ENCODE assay signal across 7 mouse cellular contexts in the genomic region with DNA sequence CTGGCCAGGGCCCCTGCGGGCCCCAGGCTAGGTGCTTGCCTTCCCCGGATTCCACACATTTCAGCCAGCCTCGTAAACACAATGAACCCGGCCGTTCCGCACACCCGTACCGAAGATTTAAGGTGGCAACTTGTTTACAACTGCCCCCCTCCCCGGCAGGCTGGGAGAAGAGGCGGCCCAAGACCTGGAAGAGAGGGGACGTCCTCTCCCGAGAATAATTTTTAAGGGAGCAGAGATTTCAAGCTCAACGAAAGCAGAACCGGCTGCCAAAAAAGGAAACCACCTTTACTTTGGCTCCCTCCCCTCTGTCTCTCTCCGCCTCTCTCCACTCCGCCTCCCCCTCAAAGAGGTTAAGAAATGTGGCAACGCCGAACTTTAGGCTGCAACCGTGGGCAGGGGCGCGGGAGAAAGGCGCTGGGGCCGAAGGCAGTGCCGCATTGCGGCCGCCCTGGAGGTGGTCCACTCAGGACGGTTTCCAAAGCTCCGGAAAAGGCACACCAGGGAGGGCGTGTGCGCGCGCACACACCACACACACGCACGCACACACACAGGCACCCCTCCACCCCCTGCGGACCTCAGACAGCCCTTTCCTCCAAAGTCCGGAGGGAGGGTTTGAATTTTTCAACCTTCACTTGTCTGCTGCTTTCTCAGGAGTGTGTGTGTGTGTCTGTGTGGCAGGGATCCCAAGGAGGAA. TPM values are rescaled to one million over a fixed set of nuclear protein-coding genes. Genes with fewer than 3 reads are reported as not detected.
DNase-seq lines count a peak whose midpoint lies in the region; ATAC-seq and TF ChIP-seq lines count a peak whose summit lies in the region.

No protein-coding gene starts in this region.

- WGBS in hindbrain, embryonic 12.5 days, result under 1% methylated on average over 36 of the region's 36 CpGs
- WGBS in small intestine, adult 2 months, result under 1% methylated on average over 36 of the region's 36 CpGs

- no peaks in the 10 kb centered on the region for H3K9me3 ChIP-seq in hindbrain, embryonic 12.5 days (replicated peaks)

- peak overlapping the region; percentile 96 for H3K4me2 ChIP-seq in hindbrain, embryonic 12.5 days (replicated peaks)

- H3K36me3 ChIP-seq in hindbrain, embryonic 12.5 days, result no peaks in the 10 kb centered on the region
- H3K36me3 ChIP-seq in small intestine, adult 2 months (ENCODE audit: control insufficient read depth, insufficient read depth, low read length), result no peaks in the 10 kb centered on the region; the same call in 1 of the 2 replicates

- H3K4me3 ChIP-seq in hindbrain, embryonic 12.5 days, result peak overlapping the region; percentile 97
- H3K4me3 ChIP-seq in small intestine, adult 2 months (ENCODE audit: low read depth, low read length), result peak overlapping the region; percentile 96

- H3K27ac ChIP-seq in hindbrain, embryonic 12.5 days, result peak overlapping the region; percentile 100
- peak overlapping the region; percentile 92 for H3K27ac ChIP-seq in small intestine, adult 2 months (ENCODE audit: insufficient read depth, low read depth, low read length)

- no peak for ATAC-seq in hindbrain, embryonic 12.5 days (ENCODE audit: low FRiP score)

- intact Hi-C loops in left cerebral cortex, postnatal 36 days (cut with DNase I), result loop anchor here (1.0 to 10.0 kb wide), 3 partner anchors 133 to 590 kb away; a partner anchor contains a TSS

- peaks cover 12% of the 10 kb centered on the region for H3K27me3 ChIP-seq in hindbrain, embryonic 12.5 days
- H3K27me3 ChIP-seq in small intestine, adult 2 months (ENCODE audit: control insufficient read depth, insufficient read depth, low read length), result no peaks in the 10 kb centered on the region

- no peak for TF ChIP-seq CTCF in small intestine, adult 2 months (IDR thresholded peaks at IDR 0.05; ENCODE audit: extremely low read depth, insufficient read length, insufficient replicate concordance, low read depth, low read length)

- TF ChIP-seq POLR2A in small intestine, adult 2 months (IDR thresholded peaks at IDR 0.05; ENCODE audit: low read depth, low read length), result no peak; the same call in 1 of the 2 replicates

- H3K9ac ChIP-seq in hindbrain, embryonic 12.5 days, result peak overlapping the region; percentile 99

- peaks cover 43% of the 10 kb centered on the region for H3K4me1 ChIP-seq in hindbrain, embryonic 12.5 days
- H3K4me1 ChIP-seq in small intestine, adult 2 months (ENCODE audit: control insufficient read depth, insufficient read depth, insufficient read length, low read length), result peaks cover 2% of the 10 kb centered on the region; the same call in 1 of the 2 replicates

- DNase-seq in T-cell, adult 2 months (ENCODE audit: low spot score), result peak; percentile 56
- peak; percentile 81 for DNase-seq in cerebellum, adult 9-11 months
- DNase-seq in frontal cortex, postnatal 14 days (ENCODE audit: low spot score in 2 of 2), result peak; percentile 52
- DNase-seq in left cerebral cortex, postnatal 36 days (ENCODE audit: low spot score in 2 of 2), result peak; percentile 67 to 74
- peak; percentile 83 for DNase-seq in mesoderm, embryonic 11.5 days (ENCODE audit: low read depth, low spot score)

RNA-seq across cellular contexts. Expression of a gene that starts 8.6 kb away (rescaled TPM):
- 22.7 and 24.3 TPM in 2 replicates for polyA plus RNA-seq in hindbrain, embryonic 12.5 days (2016; fragmentation: Nextera tagmentation; extraction: Ambion mirVana)
- 10 to 100 TPM; 40.5 to 51.6 TPM for total RNA-seq in left cerebral cortex, postnatal 36 days (2021)
- 9.1 and 20.5 TPM in 2 replicates for polyA plus RNA-seq in small intestine, adult 2 months (2012; rRNA removed)
